Mouse (Mus musculus): ENCODE measurements at regions not wholly inside any gene's neighbourhood (a gene's known extent, or its start where the extent isn't known, plus 50 kb on each side); places are given as distances from the start of the nearest gene placed in this dataset.
"Not testable (repeated sequence)": the region's sequence is repeated elsewhere in the genome, so short reads cannot be mapped to it uniquely, and the experiment has no call there.

DNA sequence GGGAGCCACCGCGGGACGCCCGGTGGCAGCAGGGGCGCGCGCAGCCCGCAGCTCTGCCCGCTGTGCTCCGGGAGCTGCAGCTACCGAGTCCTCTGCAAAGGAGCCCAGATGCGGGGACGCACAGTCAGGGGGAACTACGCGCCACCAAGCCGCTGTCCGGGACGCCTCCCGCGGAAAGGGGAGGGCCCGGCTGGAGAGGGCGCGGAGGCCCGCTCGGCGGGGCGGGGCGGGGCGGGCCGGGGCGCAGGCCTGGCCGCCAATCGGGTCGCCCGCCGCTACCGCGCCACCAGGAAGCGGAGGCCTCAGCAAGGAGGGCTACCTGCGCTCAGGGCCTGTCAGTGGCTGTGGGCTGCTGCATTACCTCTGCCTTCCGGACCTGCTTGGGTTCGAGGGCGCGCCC lies 128.1 kb downstream of the 9030624G23Rik start:
- H3K36me3 ChIP-seq (replicated peaks); DNase-seq (ENCODE audit: low spot score); H3K4me1 ChIP-seq; H3K9me3 ChIP-seq; H3K27me3 ChIP-seq (replicated peaks; ENCODE audit: low read depth, poor library complexity, severe bottlenecking): not testable (repeated sequence)
- Histone ChIP-seq H3K27ac (replicated peaks) (peak overlapping the region; percentile 63; the same call in 1 of the 2 replicates), H3K4me3 (peak overlapping the region; percentile 51)
- WGBS: no CpG with 5 or more reads among the region's 44 CpGs
